Mouse (Mus musculus): ENCODE data around the gene Copg2. TPM values are rescaled to one million over a fixed set of nuclear protein-coding genes. Genes with fewer than 3 reads are reported as not detected.

Copg2 gene
- 10 to 100 TPM; 43.2 to 58.7 TPM for polyA plus RNA-seq (2017; shearing (Covaris generic))

DNA sequence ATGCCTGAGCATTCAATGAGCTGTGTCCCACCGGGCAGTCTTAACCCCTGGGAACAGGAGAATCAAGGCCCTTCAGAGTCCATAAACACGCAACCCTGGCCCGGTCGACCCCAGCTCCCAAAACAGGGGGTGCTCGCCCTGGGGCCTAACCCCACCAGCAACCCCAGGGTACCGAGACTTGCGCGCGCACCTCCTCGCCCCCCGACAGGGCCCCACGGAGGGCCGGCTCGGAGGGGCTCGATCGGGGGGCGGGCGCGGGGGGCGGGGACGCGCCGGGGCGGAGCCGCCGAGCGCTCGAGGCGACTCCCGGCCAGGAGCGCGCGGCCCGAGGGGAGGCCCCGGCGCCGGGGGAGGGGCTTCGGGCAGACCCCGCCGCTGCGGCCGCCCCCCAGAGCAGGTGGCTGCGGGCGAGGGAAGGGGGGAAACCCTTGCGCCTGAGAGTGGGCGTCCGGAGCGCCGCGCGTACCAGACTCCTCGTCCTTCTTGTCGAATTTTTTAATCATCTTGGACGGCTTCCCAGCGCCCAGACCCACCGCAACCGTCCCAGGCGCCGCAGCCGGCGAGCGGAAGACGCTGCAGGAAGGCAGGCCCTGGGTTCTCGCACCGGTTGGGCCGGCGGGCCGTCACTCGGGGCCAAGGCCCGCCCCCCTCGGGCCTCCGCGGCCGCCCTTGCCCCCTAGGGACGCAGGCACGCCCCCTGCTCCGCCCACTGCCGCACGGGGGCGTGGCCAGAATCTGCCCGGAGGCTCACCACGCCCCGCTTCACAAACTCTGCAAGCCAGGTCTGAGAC, at the start of gene Copg2:
Copg2 (minus strand) TSS at position 600 of the 791 bp plus-strand sequence.

DNA sequence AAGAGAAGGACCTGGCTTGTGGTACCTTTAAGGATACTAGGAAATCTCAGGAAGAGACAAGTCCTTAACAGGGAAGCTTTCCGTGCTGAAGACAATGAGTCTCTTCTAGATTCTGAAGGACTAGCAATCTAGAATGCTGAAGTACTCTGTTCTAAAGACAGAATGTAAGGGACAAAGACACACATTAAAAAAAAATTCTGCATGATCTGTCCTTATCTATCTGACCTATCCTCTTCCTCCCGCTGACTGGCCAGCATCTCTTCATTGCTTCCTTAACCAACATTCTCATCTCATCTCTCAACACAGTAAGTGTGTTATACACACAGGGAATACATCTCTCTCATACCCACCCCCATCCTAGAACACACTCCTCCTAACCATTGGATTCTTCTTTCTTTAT, 18.9 kb upstream of the Copg2 start, which contains the start of gene Tsga13:
Tsga13 (minus strand) TSS at position 101 of the 400 bp plus-strand sequence.

DNA sequence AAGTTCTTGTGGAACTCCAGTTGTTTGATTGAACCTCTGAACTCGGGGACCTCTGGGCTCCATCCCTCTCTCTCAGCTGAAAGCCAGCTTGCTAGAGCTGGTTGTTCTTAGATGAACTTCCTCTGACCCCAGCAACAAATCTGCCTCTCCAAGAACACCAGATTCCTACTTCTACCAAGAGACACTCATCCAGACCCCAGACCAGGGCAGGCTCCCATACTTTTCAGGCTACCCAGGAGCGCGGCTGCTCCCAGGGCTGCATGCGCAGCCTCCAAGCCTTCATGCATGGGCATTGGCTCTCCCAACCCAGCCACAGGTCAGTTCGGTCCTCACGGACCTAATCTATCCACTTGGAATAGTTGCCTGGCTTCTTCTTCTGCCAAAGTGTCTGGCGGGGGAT, 173.3 kb downstream of the Copg2 start, which contains the start of gene Mest:
Mest (plus strand) TSS at position 217 of the 400 bp plus-strand sequence.

Other genes starting within 250 kb of the Copg2 start
- 10 to 100 TPM in 1 of 2 experiments, 1 to 10 TPM in 1; 7.9 to 11.0 TPM for gene Cep41, start 203.0 kb downstream of the Copg2 start, polyA plus RNA-seq (2017; shearing (Covaris generic))
- gene Mest, start 173.2 kb downstream of the Copg2 start, polyA plus RNA-seq (2017; shearing (Covaris generic)), result 1 to 10 TPM in 1 of 2 experiments, under 1 TPM in 1; 0.48 to 1.2 TPM
- gene Tsga13, start 18.8 kb upstream of the Copg2 start, polyA plus RNA-seq (2017; shearing (Covaris generic)), result under 1 TPM in 1 of 2 experiments, not detected in 1; 0.28 TPM
- gene Klf14, start 62.3 kb upstream of the Copg2 start, polyA plus RNA-seq (2017; shearing (Covaris generic)), result under 1 TPM in 1 of 2 experiments, not detected in 1; 0.22 TPM

Measured in activated CD4-positive, CD25-positive, alpha-beta regulatory T cell (primary cell).